Mouse (Mus musculus) embryonic stem cell, embryonic (primary cell): Measurements from ENCODE around the gene Prpf18.
"Not testable (repeated sequence)": the region's sequence is repeated elsewhere in the genome, so short reads cannot be mapped to it uniquely, and the experiment has no call there.

Experiments used
- CTCF ChIA-PET, 4 experiments: fragments of 300-600 bp in 2 of 4; fragments of 350-600 bp in 2 of 4; sonication (Branson Sonifier 250); formaldehyde crosslinking; loops; one replicate each; lab custom pipeline; 2022; ENCODE audit warnings: inconsistent platforms in 2 of 4; lab: Charles Lee
- POLR2A ChIA-PET, 4 experiments: fragments of 300-600 bp in 2 of 4; fragments of 350-600 bp in 2 of 4; sonication (Branson Sonifier 250); formaldehyde crosslinking; loops; one replicate each; lab custom pipeline; 2022; ENCODE audit warnings: antibody characterized with exemption in 4 of 4, inconsistent platforms in 1 of 4; lab: Charles Lee

Prpf18 gene

GRCm38 (mm10) chr2:4620640-4621401, 31.1 kb downstream of the Prpf18 start:
- ChIA-PET POLR2A (interaction anchor here in 1 of 4 experiments (0.9 to 1.5 kb wide), 6 partner anchors 10 to 286 kb away, joined by 3 to 6 read pairs (median 3); no protein-coding TSS in a partner anchor), CTCF (interaction anchor here in 2 of 4 experiments (0.9 to 1.1 kb wide), 2 partner anchors 121 kb away, joined by 3 to 5 read pairs; no protein-coding TSS in a partner anchor)

GRCm38 (mm10) chr2:4619893-4620593, 31.9 kb downstream of the Prpf18 start:
- POLR2A ChIA-PET, result interaction anchor here in 2 of 4 experiments (0.6 to 1.5 kb wide), 7 partner anchors 9 to 287 kb away, joined by 3 to 6 read pairs (median 3); no protein-coding TSS in a partner anchor

GRCm38 (mm10) chr2:4619126-4619525, 32.8 kb downstream of the Prpf18 start:
- CTCF ChIA-PET, POLR2A ChIA-PET: not testable (repeated sequence)

More at GRCm38 (mm10) chr2:4619893-4620593, 31.9 kb downstream of the Prpf18 start:
- CTCF ChIA-PET, result interaction anchor here in 2 of 4 experiments (0.5 to 1.1 kb wide), 2 partner anchors 121 kb away, joined by 3 read pairs; no protein-coding TSS in a partner anchor

GRCm38 (mm10) chr2:4616995-4617394, 34.9 kb downstream of the Prpf18 start:
- ChIA-PET CTCF (no interaction called here), POLR2A (interaction anchor here in 1 of 4 experiments (0.7 to 1.7 kb wide), 3 partner anchors 14 to 43 kb away, joined by 3 to 8 read pairs (median 4); no protein-coding TSS in a partner anchor)

GRCm38 (mm10) chr2:4615014-4615546, 36.8 kb downstream of the Prpf18 start:
- POLR2A ChIA-PET, result interaction anchor here in 3 of 4 experiments (0.6 to 2.3 kb wide), 4 partner anchors 11 to 85 kb away, joined by 3 to 7 read pairs (median 3); no protein-coding TSS in a partner anchor
- CTCF ChIA-PET, result interaction anchor here in 1 of 4 experiments (0.5 kb wide), 1 partner anchor 116 kb away, joined by 3 read pairs; no protein-coding TSS in a partner anchor

GRCm38 (mm10) chr2:4614276-4614929, 37.5 kb downstream of the Prpf18 start:
- CTCF ChIA-PET, result not testable (repeated sequence)

GRCm38 (mm10) chr2:4611704-4612103, 40.2 kb downstream of the Prpf18 start:
- POLR2A ChIA-PET, result interaction anchor here in 2 of 4 experiments (1.0 to 1.6 kb wide), 5 partner anchors 9 to 99 kb away, joined by 3 to 4 read pairs (median 4); no protein-coding TSS in a partner anchor
- CTCF ChIA-PET, result interaction anchor here in 2 of 4 experiments (0.6 to 0.9 kb wide), 2 partner anchors 14 to 183 kb away, joined by 3 read pairs; no protein-coding TSS in a partner anchor

More at GRCm38 (mm10) chr2:4614276-4614929, 37.5 kb downstream of the Prpf18 start:
- POLR2A ChIA-PET, result interaction anchor here in 1 of 4 experiments (1.1 to 2.3 kb wide), 2 partner anchors 37 to 41 kb away, joined by 3 to 7 read pairs; no protein-coding TSS in a partner anchor

GRCm38 (mm10) chr2:4611295-4611694, 40.6 kb downstream of the Prpf18 start:
- CTCF ChIA-PET, result interaction anchor here in 2 of 4 experiments (0.6 to 0.9 kb wide), 2 partner anchors 15 to 183 kb away, joined by 3 read pairs; no protein-coding TSS in a partner anchor
- POLR2A ChIA-PET, result interaction anchor here in 2 of 4 experiments (0.5 to 1.8 kb wide), 7 partner anchors 9 to 98 kb away, joined by 3 to 4 read pairs (median 4); no protein-coding TSS in a partner anchor

- CTCF ChIA-PET, result interaction anchor here in 2 of 4 experiments (0.7 to 1.0 kb wide), 2 partner anchors 8 to 110 kb away, joined by 4 to 5 read pairs; no protein-coding TSS in a partner anchor
- POLR2A ChIA-PET, result interaction anchor here in 3 of 4 experiments (0.5 to 1.8 kb wide), 8 partner anchors 8 to 272 kb away, joined by 3 to 6 read pairs (median 3); partner anchors contain the start of gene Sephs1 (in 1 of the 3)
These were observed 42.5 kb downstream of the Prpf18 start for GRCm38 (mm10) chr2:4609433-4609832.

GRCm38 (mm10) chr2:4608253-4608652, 43.7 kb downstream of the Prpf18 start:
- ChIA-PET CTCF (interaction anchor here in 1 of 4 experiments (0.6 kb wide), 1 partner anchor 105 kb away, joined by 4 read pairs; no protein-coding TSS in a partner anchor), POLR2A (interaction anchor here in 1 of 4 experiments (1.0 kb wide), 1 partner anchor 308 kb away, joined by 5 read pairs; no protein-coding TSS in a partner anchor)

GRCm38 (mm10) chr2:4606559-4606958, 45.4 kb downstream of the Prpf18 start:
- POLR2A ChIA-PET, result interaction anchor here in 2 of 4 experiments (1.0 to 1.8 kb wide), 4 partner anchors 32 to 56 kb away, joined by 3 to 4 read pairs (median 4); no protein-coding TSS in a partner anchor
- CTCF ChIA-PET, result no interaction called here

GRCm38 (mm10) chr2:4603361-4603945, 48.5 kb downstream of the Prpf18 start:
- CTCF ChIA-PET, result interaction anchor here (0.6 to 4.9 kb wide), 10 partner anchors 30 to 261 kb away, joined by 3 to 42 read pairs (median 5); no protein-coding TSS in a partner anchor
- POLR2A ChIA-PET, result interaction anchor here in 2 of 4 experiments (0.8 to 8.6 kb wide), 17 partner anchors 9 to 94 kb away, joined by 3 to 108 read pairs (median 6); no protein-coding TSS in a partner anchor

- POLR2A ChIA-PET, result interaction anchor here (0.7 to 8.6 kb wide), 24 partner anchors 8 to 264 kb away, joined by 3 to 108 read pairs (median 5); partner anchors contain the start of gene Prpf18 (in 1 of the 4)
- CTCF ChIA-PET, result interaction anchor here (0.6 to 4.9 kb wide), 24 partner anchors 9 to 785 kb away, joined by 3 to 42 read pairs (median 4); no protein-coding TSS in a partner anchor
These were observed 50.7 kb downstream of the Prpf18 start for GRCm38 (mm10) chr2:4601034-4601890.

GRCm38 (mm10) chr2:4596992-4597391, 54.9 kb downstream of the Prpf18 start:
- ChIA-PET POLR2A (interaction anchor here in 3 of 4 experiments (1.0 to 8.6 kb wide), 9 partner anchors 9 to 47 kb away, joined by 3 to 108 read pairs (median 5); no protein-coding TSS in a partner anchor), CTCF (interaction anchor here in 2 of 4 experiments (0.7 to 1.1 kb wide), 3 partner anchors 98 to 131 kb away, joined by 3 to 10 read pairs (median 5); no protein-coding TSS in a partner anchor)

- ChIA-PET POLR2A (interaction anchor here in 3 of 4 experiments (0.6 to 4.5 kb wide), 24 partner anchors 8 to 1261 kb away, joined by 3 to 46 read pairs (median 4); partner anchors contain the start of gene Rpp38 (in 1 of the 3)), CTCF (interaction anchor here in 2 of 4 experiments (0.9 to 1.6 kb wide), 3 partner anchors 20 to 271 kb away, joined by 3 to 5 read pairs (median 3); no protein-coding TSS in a partner anchor)
These were observed 58.0 kb downstream of the Prpf18 start for GRCm38 (mm10) chr2:4593878-4594387.
